Mouse (Mus musculus) gastrocnemius, adult 2 months (tissue): ENCODE results near the gene Itpr1. TPM values are rescaled to one million over a fixed set of nuclear protein-coding genes. Genes with fewer than 3 reads are reported as not detected.
"Not testable (repeated sequence)": the region's sequence is repeated elsewhere in the genome, so short reads cannot be mapped to it uniquely, and the experiment has no call there.

Experiments
- DNase-seq: peaks from one replicate; pipeline ENCODE4 v3.0.0; 2022
- H3K27ac ChIP-seq: fragments of 200-600 bp; 2 replicates; pipeline ENCODE4 v1.8.1; 2022; ENCODE audit warnings: mild to moderate bottlenecking
- H3K4me3 ChIP-seq: fragments of 200-600 bp; 2 replicates; pipeline ENCODE4 v1.8.1; 2022; ENCODE audit warnings: mild to moderate bottlenecking, moderate library complexity
- CTCF ChIP-seq: fragments of 200-600 bp; IDR thresholded peaks from 2 replicates; pipeline ENCODE4 v1.8.1; 2022; ENCODE audit warnings: antibody characterized with exemption, mild to moderate bottlenecking, moderate library complexity
- intact Hi-C: fragments of 180-260 bp; cut with DNase I; formaldehyde crosslinking; loops from one replicate; pipeline ENCODE4 v1.15.1; 2025
- total RNA-seq, 2 experiments: library from RNA; stranded (reverse); gene quantifications; 2 replicates each; pipeline ENCODE4 v1.2.3; 2021

Itpr1 gene
- total RNA-seq, 2 experiments from 2014 or later = 14.1 to 21.3 TPM

GRCm38 (mm10) chr6:108562971-108563370, 350.1 kb downstream of the Itpr1 start:
- Histone ChIP-seq H3K4me3 (no peak overlapping the region), H3K27ac (no peak overlapping the region)
- TF ChIP-seq CTCF = no peak
- DNase-seq = no peak
- intact Hi-C loops = no loop called here

- intact Hi-C loops, H3K4me3 ChIP-seq: not testable (repeated sequence)
Measured at GRCm38 (mm10) chr6:108565447-108565846, 352.6 kb downstream of the Itpr1 start.

GRCm38 (mm10) chr6:108566549-108566948, 353.7 kb downstream of the Itpr1 start:
- no peak for TF ChIP-seq CTCF
- no peak for DNase-seq
- no peak overlapping the region for H3K27ac ChIP-seq
- intact Hi-C loops = no loop called here
- no peak overlapping the region for H3K4me3 ChIP-seq

More at GRCm38 (mm10) chr6:108565447-108565846, 352.6 kb downstream of the Itpr1 start:
- not testable (repeated sequence) for H3K27ac ChIP-seq, DNase-seq

DNA sequence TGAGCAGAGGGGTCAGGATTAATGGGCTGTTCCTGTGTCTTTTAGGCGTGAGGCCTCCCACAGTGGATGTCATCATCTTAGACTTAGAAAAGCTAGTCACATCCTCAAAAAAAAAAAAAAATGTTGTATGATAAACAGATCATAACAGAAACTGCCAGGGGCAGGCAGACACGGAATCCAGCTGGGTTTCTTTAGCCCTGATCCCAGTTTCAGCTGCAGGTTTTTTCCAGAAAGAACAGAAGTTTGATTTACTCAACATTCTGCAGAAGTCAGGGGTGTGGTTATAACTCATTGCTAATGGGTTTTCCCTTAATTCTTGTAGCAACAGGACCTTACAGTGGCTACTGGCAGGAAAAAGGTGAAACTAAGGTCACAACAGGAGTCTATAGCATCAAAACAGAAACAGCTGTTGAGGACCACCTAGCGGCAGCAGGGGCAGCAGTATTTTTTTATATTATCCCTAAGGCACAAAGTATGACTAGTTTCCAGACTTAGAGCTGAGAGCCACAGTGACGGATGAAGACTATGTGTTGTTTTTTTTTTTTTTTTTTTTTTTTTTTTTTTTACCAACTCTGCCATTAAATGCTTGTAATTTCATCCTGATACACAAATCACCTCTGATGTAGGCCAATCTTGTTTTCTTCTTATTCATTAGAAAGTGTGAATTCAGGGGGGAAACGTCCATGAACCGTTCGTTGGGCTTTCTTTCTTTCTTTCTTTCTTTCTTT, 356.7 kb downstream of the Itpr1 start:
- H3K4me3 ChIP-seq = peak overlapping the region; percentile 65
- peak; percentile 26; the same call in 1 of the 2 replicates for TF ChIP-seq CTCF
- peak; percentile 44 for DNase-seq
- intact Hi-C loops = loop anchor here (1.0 to 10.0 kb wide), 4 partner anchors 36 to 245 kb away; partner anchors contain the start of gene Bhlhe40
- H3K27ac ChIP-seq = peak overlapping the region; percentile 91

DNA sequence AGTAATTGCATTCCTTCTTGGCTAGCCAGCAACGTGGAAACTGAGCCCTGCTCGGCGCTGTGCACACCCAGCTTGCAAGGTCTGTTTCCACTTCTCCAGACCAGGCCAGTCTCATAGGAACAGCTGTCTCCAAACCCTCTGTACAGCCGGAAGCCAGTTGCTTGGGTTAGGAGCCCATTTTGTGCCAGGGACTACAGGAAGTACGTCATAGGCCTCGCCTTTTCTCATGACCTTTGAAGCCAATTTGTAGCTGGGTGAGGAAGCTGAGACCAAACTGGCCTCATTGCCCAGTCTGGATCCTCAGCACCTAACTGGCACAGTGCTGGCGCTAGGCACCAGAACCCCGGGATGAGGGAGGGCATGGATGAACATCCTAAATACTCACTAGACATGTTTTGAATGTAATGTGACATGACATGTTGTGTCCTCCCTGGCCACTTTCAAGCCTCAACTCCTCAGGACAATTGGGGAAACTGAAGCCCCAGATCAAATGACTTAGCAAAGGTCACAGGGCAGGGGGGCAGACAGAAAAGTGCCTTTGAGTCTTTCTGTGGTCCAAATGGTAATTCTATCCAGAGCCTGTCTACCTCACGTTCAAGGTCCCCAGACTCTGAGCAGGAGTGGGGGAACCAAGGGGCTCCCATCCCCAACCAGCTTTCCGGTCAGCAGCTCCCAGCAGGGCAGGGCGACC, 357.6 kb downstream of the Itpr1 start:
- Histone ChIP-seq H3K4me3 (peak overlapping the region; percentile 65), H3K27ac (peak overlapping the region; percentile 91)
- intact Hi-C loops = loop anchor here (1.0 to 10.0 kb wide), 4 partner anchors 37 to 246 kb away; partner anchors contain the start of gene Bhlhe40
- TF ChIP-seq CTCF = no peak
- DNase-seq = peak; percentile 84

DNA sequence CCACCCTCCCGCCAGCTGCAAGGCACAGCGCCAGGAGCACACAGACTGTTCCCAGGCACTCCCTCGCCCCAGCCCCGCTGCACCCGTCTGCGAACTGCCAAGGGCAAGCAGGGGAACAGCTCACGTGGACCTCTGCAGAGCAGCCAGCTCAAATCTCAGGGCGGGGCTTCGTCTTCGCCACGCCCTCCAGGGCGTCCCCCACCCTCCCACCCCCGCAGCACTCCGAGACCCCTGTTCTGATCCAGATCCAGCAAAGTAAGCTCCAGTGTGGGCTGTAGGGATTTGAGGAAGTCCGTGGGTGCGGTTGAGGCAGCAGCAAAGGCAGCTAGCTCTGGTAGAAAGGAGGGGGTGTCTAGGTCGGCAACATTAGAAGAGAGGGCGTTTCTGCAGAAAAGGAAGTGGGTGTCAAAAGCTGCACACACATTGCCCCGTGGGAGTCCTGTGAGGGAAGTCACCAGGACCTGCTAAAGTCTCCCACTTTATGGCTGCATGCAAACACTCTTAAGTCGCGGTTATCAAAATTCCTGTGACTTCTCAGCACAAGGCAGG, 358.2 kb downstream of the Itpr1 start:
- DNase-seq = peak; percentile 95
- H3K27ac ChIP-seq = peak overlapping the region; percentile 91
- intact Hi-C loops = loop anchor here (2.0 to 10.0 kb wide), 2 partner anchors 90 to 246 kb away; partner anchors contain the start of gene Bhlhe40
- peak overlapping the region; percentile 65 for H3K4me3 ChIP-seq
- TF ChIP-seq CTCF = no peak

DNA sequence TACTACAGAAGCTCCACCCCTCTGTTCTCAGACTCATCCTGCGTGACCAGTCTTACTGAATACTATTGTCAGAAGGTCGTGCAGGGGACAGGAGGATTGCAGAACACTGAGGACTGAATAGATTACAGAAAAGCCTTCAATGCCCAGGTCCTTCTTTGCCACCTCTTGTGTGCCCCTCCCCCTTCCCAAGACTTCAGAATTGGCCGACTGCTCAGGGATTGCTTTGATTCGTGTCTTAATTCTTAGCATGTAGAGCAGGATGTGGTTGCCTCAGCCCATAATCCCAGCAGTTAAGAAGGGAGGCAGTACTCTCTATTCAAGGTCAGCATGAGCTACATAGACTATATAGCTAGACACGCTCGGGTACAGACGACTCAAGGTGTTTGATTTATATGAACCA, 359.8 kb downstream of the Itpr1 start:
- no peak for TF ChIP-seq CTCF
- Histone ChIP-seq H3K27ac (no peak overlapping the region), H3K4me3 (no peak overlapping the region)
- intact Hi-C loops = loop anchor here (2.0 to 10.0 kb wide), 2 partner anchors 34 to 248 kb away; no protein-coding TSS in a partner anchor
- DNase-seq = no peak

GRCm38 (mm10) chr6:108577056-108577455, 364.2 kb downstream of the Itpr1 start:
- TF ChIP-seq CTCF = no peak
- no peak overlapping the region for H3K27ac ChIP-seq
- H3K4me3 ChIP-seq = no peak overlapping the region
- no peak for DNase-seq
- intact Hi-C loops = loop anchor here (10.0 kb wide), 1 partner anchor 252 kb away; no protein-coding TSS in a partner anchor

- TF ChIP-seq CTCF = no peak
- intact Hi-C loops = no loop called here
- no peak for DNase-seq
- H3K4me3 ChIP-seq = no peak overlapping the region
- no peak overlapping the region for H3K27ac ChIP-seq
Measured at GRCm38 (mm10) chr6:108588426-108588825, 375.5 kb downstream of the Itpr1 start.

DNA sequence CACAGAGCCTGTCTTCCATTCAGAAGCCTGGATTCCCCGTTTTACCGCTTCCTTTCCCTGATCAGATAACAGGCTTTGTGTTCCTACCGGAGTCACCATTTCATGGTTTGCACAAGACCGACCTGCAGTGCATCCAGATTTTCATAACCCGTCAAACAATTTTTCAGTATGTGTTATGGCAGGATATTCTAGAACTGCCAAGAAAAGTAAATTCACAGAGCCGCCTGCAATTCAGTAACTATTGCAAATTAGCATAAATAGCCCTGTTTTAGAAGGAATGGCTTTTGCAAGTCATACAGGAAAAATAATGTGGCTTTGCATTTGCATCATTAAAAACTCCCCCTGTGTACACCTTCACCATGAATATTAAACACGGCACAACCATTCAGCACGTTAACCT, 379.3 kb downstream of the Itpr1 start:
- no peak overlapping the region for H3K27ac ChIP-seq
- no peak for DNase-seq
- no peak overlapping the region for H3K4me3 ChIP-seq
- intact Hi-C loops = no loop called here
- no peak for TF ChIP-seq CTCF

DNA sequence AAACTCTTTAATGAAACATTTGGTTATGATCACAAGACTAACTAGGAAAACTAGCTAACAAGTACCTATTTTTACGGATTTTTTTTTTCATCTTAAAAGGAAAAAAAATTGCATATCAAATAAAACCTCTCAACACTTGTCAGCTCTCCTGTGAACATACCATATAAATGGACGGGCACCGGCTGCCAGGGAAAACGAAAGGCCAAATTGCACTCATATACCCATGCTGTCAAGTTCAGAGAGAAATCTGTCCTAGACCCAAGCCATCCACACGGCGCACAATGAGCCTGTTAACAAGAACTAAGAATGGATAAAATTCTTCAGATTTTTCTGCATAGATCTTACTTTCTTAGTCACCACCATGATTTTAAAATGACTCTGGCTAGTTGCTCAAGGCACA, 379.7 kb downstream of the Itpr1 start:
- Histone ChIP-seq H3K4me3 (no peak overlapping the region), H3K27ac (no peak overlapping the region)
- TF ChIP-seq CTCF = no peak
- intact Hi-C loops = no loop called here
- DNase-seq = no peak

- no peak overlapping the region for H3K27ac ChIP-seq
- TF ChIP-seq CTCF = no peak
- no peak overlapping the region for H3K4me3 ChIP-seq
- intact Hi-C loops = no loop called here
- DNase-seq = no peak
Measured at GRCm38 (mm10) chr6:108594171-108594841, 381.4 kb downstream of the Itpr1 start.

DNA sequence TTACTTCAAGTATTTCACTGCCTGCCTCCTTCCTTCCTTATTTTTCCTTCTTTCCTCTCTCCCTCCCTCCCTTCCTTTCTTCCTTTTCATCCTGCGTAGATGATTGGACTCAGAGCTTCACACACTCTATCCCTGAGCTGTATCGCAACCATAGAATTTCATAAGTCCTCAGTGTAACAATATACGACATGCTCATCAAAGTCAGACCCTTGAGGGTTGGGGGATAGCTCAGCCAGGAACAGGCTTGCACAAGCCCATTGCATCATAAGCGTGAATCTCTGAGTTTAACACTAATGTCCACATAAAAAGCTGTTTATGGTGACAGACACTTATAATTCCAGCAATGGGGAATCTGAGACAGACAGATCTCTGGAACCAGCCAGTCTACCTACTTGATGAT, 385.8 kb downstream of the Itpr1 start:
- intact Hi-C loops = no loop called here
- H3K4me3 ChIP-seq = no peak overlapping the region
- DNase-seq = no peak

More for the DNA sequence above, 385.8 kb downstream of the Itpr1 start:
- TF ChIP-seq CTCF = no peak
- no peak overlapping the region for H3K27ac ChIP-seq
